Mouse (Mus musculus): Measurements from ENCODE around the gene Eif3g.

Eif3g gene

DNA sequence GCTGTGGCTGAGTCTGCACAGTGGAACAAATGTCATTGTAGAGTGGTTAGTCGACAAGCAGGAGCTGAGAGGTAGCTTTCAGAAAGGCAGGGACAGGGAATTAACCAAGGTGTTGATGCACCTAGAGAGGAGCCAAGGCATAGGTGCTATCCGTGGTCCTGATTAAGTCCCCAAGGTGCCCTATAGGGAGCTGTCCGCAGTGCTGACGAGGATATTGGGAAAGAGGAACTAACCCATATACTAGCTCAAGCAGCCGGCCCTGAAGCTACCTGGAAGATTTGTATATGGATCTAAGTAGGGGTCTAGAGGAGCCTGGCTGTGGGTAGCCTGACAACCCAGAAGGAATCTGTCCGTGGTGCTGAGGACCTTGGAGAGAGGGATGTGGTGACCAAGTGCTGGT lies 41.3 kb downstream of the Eif3g start:
- DNase-seq (ENCODE audit: low read depth, low spot score): no peak

DNA sequence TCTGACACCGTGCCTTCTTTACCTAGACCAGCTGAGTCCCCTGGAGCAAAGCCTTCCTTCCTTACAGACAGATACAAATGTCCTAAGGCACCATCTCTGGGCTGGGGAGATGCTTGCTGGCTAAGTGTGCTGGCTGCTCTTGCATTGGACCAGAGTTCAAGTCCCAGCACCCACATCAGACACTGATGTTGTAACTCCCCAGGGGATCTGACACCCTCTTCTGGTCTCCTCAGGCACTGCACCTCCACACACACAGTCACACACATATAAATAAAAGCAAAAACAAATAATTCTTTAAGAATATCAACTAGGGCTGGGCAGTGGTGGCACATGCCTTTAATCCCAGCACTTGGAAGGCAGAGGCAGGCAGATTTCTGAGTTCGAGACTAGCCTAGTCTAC lies 48.2 kb downstream of the Eif3g start:
- no peak for DNase-seq (ENCODE audit: low read depth, low spot score)
